Mouse (Mus musculus) B cell, adult 67 days (primary cell): Measurements from ENCODE around the gene AW209491. TPM values are rescaled to one million over a fixed set of nuclear protein-coding genes. Genes with fewer than 3 reads are reported as not detected.

Experiments
- total RNA-seq, 2 experiments: library from RNA; stranded (reverse); gene quantifications; 4 replicates each; pipeline ENCODE4 v1.2.4; 2023

The AW209491 gene
- total RNA-seq = 1 to 10 TPM; 6.4 to 6.6 TPM

DNA sequence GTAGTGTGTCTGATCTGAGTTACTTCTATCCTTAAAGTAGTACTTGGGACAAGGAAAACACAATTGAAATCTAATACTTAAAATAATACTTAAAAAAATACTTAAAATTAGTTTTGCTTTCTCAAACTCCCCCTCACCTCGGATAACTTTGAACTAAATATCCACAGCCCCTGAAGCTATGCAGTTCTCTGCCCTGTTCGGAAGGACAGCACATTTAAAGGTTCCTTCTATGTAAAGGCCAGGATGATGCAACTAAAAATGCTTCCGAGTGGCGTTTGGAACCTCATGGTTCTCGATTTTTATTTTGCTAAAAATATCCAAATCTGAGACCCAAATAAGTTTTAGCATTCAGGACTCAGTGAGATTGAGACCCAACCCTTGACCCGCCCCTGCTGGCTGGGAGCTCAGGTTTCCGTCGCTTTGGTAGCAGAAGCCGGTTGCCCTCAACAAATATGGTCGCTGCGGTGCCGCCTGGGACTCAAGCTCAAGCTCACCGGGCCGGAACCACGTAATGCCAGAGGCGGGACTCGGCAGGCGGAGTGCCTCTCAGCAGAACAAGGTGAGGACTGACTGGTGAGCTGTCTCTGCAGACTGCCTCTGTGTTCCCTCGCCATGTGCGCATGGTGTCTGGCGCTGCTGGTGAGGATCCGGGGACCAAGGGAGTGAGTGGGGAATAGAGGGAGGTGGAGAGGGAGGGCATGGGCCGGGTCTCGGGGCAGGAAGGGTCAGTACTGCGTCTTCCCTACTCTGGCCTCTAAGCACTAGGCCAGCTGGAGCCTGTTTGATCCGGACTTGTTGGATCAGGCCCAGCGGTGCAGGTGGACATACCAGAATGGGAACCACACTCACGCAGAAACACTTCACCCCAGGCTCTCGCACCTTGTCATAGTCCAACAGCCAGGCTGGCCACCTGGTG is at the start of gene AW209491:
TSS of gene AW209491 (plus strand) at position 429 of the 916 bp plus-strand sequence.

DNA sequence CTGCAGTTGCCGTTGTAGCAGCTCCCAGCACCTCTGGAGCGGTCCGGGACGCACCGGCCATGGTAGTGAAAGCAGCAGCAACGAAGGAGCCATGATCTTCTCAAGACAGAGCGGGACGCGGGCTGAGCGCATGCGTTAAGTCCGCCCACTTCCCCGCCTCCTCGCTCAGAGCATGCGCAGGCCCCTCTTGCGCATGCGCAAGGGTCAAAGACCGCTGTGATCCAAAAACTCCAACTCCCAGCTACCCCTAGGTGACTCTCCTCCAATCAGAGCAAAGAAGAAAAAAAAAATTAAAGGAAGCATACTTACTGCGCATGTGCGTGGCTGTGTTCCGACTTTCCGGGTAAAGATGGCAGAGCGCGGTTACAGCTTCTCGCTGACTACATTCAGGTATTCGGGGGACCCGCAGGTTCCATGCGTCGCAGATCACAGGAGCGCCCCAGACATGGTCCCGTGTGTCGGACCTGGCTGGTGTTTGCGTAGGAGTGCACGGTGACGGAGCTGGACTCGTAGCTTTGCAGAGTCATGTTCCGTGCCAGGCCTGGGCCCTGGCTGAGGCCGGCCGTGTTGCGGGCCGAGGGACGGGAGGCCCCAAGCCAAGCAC is 16.9 kb upstream of the AW209491 start, which contains the start of the genes Mrpl32 and Psma2:
TSS of gene Mrpl32 (minus strand) at position 240 of the 604 bp plus-strand sequence.
TSS of gene Psma2 (plus strand) at position 315 of the 604 bp plus-strand sequence.

Other genes starting within 250 kb of the AW209491 start
- gene Hecw1, start 106.9 kb upstream of the AW209491 start, total RNA-seq = not detected
- 10 to 100 TPM; 34.2 to 35.7 TPM for gene Mrpl32, start 17.0 kb upstream of the AW209491 start, total RNA-seq
- 10 to 100 TPM; 56.3 to 58.7 TPM for gene Psma2, start 16.9 kb upstream of the AW209491 start, total RNA-seq